Mouse (Mus musculus): ENCODE measurements at regions not wholly inside any gene's neighbourhood (a gene's known extent, or its start where the extent isn't known, plus 50 kb on each side); places are given as distances from the start of the nearest gene placed in this dataset.

DNA sequence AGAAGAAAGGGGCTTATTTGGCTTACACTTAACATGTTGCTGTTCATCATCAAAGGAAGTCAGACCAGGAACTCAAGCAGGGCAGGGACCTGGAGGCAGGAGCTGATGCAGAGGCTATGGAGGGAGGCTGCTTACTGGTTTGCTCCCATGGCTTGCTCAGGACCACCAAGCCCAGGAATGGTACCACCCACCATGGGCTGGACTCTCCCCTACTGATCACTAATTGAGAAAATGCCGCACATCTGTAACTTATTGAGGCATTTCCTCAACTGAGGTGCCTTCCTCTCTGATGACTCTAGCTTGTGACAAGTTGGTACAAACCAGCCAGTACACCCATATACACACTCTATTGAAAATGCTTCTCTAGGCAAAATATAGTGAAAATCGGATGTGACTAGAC, 138.9 kb upstream of the Krr1 start:
- H3K36me3 ChIP-seq (ENCODE audit: control insufficient read depth, insufficient read depth, low read length, poor library complexity, severe bottlenecking): no peaks in the 10 kb centered on the region
- no peaks in the 10 kb centered on the region; the same call in 1 of the 2 replicates for H3K27me3 ChIP-seq (ENCODE audit: control insufficient read depth, insufficient read depth, low read length, poor library complexity, severe bottlenecking)
- no peak for DNase-seq (ENCODE audit: low read depth, low spot score)

- no peak for DNase-seq (ENCODE audit: low read depth, low spot score)
- Histone ChIP-seq H3K27me3 (ENCODE audit: control insufficient read depth, insufficient read depth, low read length, poor library complexity, severe bottlenecking) (no peaks in the 10 kb centered on the region; the same call in 1 of the 2 replicates), H3K36me3 (ENCODE audit: control insufficient read depth, insufficient read depth, low read length, poor library complexity, severe bottlenecking) (no peaks in the 10 kb centered on the region)
Measured at GRCm38 (mm10) chr10:111834280-111834679, 138.2 kb upstream of the Krr1 start.

DNA sequence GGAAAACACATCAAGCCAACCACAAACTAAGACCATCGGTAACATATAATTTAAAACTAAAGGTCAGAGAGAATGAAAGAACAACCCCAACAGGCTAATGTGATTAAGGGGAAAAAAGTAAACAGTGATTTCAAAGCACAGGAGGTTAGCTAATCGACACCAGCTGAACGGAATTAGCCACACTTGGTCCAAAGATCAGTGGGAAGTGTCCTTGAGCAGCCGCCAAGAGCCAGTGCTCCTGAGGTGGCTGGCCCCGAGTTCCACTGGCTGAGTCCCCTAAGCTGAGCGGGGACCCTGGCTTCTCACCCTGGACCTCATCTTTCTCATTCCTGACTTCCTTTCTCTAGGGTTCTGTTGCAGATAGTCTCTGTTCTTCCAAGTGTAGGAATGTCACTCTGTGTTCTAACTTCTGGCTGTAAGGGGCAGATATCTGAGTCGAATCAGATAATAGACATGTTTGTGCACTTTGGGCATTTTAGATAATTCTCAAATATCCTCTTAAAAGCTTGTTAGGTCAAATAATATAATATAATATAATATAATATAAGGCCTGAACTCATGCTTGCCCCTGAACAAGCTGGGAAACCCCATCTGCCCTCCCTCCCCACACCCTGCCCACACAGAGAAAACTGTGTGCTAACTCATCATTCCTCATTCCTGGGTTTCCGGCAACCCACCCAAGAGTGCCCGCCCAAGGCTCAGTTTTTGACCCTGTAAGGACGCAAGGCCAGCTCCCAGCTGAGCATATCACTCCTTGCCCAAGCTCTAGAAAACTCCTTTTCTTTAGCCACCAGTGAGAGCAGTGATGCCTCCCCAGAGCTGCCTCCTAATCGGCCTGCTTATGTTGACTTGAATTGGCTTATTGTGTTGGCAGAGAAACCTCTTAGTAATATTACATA, 137.3 kb upstream of the Krr1 start:
- Histone ChIP-seq H3K27me3 (ENCODE audit: control insufficient read depth, insufficient read depth, low read length, poor library complexity, severe bottlenecking) (no peaks in the 10 kb centered on the region; the same call in 1 of the 2 replicates), H3K36me3 (ENCODE audit: control insufficient read depth, insufficient read depth, low read length, poor library complexity, severe bottlenecking) (no peaks in the 10 kb centered on the region)
- no peak for DNase-seq (ENCODE audit: low read depth, low spot score)

- H3K36me3 ChIP-seq (ENCODE audit: control insufficient read depth, insufficient read depth, low read length, poor library complexity, severe bottlenecking): no peaks in the 10 kb centered on the region
- no peak for DNase-seq (ENCODE audit: low read depth, low spot score)
- no peaks in the 10 kb centered on the region; the same call in 1 of the 2 replicates for H3K27me3 ChIP-seq (ENCODE audit: control insufficient read depth, insufficient read depth, low read length, poor library complexity, severe bottlenecking)
Measured at GRCm38 (mm10) chr10:111836191-111836590, 136.3 kb upstream of the Krr1 start.

DNA sequence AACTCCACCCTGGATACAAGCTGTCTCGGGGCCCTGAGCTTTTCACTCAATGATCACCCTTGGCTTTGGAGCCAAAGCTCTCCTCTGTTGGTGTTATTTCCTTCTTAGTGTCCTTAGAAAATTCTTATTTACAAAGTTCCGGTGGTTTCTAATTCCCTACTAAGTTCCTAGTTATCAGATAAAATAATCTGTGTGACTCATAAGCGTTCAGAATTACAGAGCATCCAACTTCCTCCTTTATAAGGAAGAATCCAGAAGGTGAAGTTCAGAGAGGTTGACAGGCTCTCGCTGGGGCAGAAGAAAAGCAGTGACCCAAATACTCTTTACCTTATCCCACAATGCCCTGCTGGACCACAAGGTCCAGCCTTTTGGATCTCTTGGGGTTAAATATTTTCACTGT, 135.7 kb upstream of the Krr1 start:
- no peak for DNase-seq (ENCODE audit: low read depth, low spot score)
- H3K27me3 ChIP-seq (ENCODE audit: control insufficient read depth, insufficient read depth, low read length, poor library complexity, severe bottlenecking): no peaks in the 10 kb centered on the region; the same call in 1 of the 2 replicates

DNA sequence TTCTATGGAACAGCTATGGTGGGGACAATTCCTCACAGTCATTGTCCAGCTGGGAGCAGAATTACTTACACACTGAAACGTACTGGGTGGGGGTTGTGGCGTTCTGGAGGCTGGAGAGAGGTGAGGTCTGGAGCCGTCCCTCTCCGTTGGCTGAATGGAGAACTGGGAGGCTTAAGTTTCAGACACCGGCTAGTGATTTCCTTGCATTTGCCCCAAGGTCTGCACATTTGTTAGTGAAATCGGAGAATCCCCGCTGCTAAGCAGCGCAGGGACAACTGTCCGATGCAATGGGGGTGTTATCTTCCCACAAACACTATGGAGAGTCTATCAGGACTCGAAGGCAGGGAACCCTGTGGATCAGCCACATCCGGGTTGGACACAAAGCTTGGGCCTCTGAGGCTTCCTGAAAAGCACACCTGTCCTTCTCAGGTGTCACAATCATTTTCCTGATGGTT, 130.1 kb upstream of the Krr1 start:
- Histone ChIP-seq H3K36me3 (ENCODE audit: control insufficient read depth, insufficient read depth, low read length, poor library complexity, severe bottlenecking) (no peaks in the 10 kb centered on the region), H3K27me3 (ENCODE audit: control insufficient read depth, insufficient read depth, low read length, poor library complexity, severe bottlenecking) (no peaks in the 10 kb centered on the region)
- DNase-seq (ENCODE audit: low read depth, low spot score): no peak

More for the DNA sequence above, 135.7 kb upstream of the Krr1 start:
- no peaks in the 10 kb centered on the region for H3K36me3 ChIP-seq (ENCODE audit: control insufficient read depth, insufficient read depth, low read length, poor library complexity, severe bottlenecking)

- H3K27me3 ChIP-seq (ENCODE audit: control insufficient read depth, insufficient read depth, low read length, poor library complexity, severe bottlenecking): no peaks in the 10 kb centered on the region
- DNase-seq (ENCODE audit: low read depth, low spot score): no peak
- no peaks in the 10 kb centered on the region for H3K36me3 ChIP-seq (ENCODE audit: control insufficient read depth, insufficient read depth, low read length, poor library complexity, severe bottlenecking)
Measured at GRCm38 (mm10) chr10:111842896-111843295, 129.6 kb upstream of the Krr1 start.

GRCm38 (mm10) chr10:111843301-111843700, 129.2 kb upstream of the Krr1 start:
- Histone ChIP-seq H3K27me3 (ENCODE audit: control insufficient read depth, insufficient read depth, low read length, poor library complexity, severe bottlenecking) (no peaks in the 10 kb centered on the region), H3K36me3 (ENCODE audit: control insufficient read depth, insufficient read depth, low read length, poor library complexity, severe bottlenecking) (no peaks in the 10 kb centered on the region)
- no peak for DNase-seq (ENCODE audit: low read depth, low spot score)

DNA sequence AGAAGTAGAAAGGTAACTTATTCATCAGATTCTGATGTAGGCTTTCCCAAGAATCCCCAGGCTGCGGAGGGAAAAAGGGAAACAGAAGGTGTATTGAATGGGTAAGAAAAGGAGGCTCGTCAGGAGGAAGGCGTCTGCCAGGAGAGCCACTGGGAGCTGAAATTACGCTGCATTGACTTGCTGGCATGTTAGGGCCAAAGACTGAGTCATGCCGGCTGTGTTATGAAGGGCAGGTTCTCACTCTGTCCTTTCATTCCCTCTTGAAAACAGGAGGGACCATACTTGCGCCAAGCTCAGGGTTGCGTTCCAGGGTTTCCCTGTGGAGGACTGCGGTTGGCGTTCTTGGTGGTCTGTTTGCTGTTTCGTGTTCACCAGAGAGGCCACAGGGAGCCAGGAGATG, 128.3 kb upstream of the Krr1 start:
- Histone ChIP-seq H3K27me3 (ENCODE audit: control insufficient read depth, insufficient read depth, low read length, poor library complexity, severe bottlenecking) (no peaks in the 10 kb centered on the region), H3K36me3 (ENCODE audit: control insufficient read depth, insufficient read depth, low read length, poor library complexity, severe bottlenecking) (no peaks in the 10 kb centered on the region)
- DNase-seq (ENCODE audit: low read depth, low spot score): no peak

DNA sequence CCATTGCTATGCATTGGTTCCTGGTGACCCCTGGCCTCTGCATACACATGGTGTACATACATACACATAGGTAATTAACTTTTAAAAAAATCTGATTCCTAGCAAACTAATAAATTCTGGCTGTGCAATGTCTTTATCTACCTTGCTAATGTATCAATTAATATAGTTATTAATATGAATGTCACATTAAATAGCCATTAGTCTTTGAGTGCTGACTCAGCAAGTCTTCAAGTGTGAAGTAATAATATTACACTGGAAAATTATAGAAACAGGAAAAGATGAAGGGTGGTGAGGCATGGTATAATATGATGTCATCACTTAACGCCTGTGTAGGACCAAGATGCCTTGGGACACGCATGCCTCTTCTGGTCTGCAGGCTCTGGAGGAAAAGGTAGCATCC, 126.5 kb upstream of the Krr1 start:
- Histone ChIP-seq H3K36me3 (ENCODE audit: control insufficient read depth, insufficient read depth, low read length, poor library complexity, severe bottlenecking) (no peaks in the 10 kb centered on the region), H3K27me3 (ENCODE audit: control insufficient read depth, insufficient read depth, low read length, poor library complexity, severe bottlenecking) (no peaks in the 10 kb centered on the region)
- no peak for DNase-seq (ENCODE audit: low read depth, low spot score)

DNA sequence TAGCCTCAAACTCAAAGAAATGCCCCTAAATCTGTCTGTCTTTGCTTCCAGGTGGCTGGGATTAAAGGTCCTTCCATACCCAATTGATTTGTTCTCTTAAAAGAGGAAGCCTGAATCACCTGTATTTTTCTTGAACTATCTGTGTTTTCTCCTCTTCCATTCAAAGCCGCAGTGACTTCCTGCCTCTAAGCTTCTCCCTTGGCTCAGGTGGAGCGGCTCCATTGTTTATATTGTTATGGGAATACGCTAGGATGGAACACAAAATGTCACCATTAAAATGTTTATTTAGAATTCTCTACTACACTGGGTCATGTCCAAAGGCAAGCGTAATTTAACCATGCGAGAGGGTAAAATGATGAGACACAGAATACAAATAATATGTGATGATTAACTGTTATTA, 118.2 kb upstream of the Krr1 start:
- DNase-seq (ENCODE audit: low read depth, low spot score): no peak
- H3K27me3 ChIP-seq (ENCODE audit: control insufficient read depth, insufficient read depth, low read length, poor library complexity, severe bottlenecking): no peaks in the 10 kb centered on the region
- H3K36me3 ChIP-seq (ENCODE audit: control insufficient read depth, insufficient read depth, low read length, poor library complexity, severe bottlenecking): no peaks in the 10 kb centered on the region

GRCm38 (mm10) chr10:111855496-111855895, 117.0 kb upstream of the Krr1 start:
- DNase-seq (ENCODE audit: low read depth, low spot score): no peak
- no peaks in the 10 kb centered on the region for H3K36me3 ChIP-seq (ENCODE audit: control insufficient read depth, insufficient read depth, low read length, poor library complexity, severe bottlenecking)

DNA sequence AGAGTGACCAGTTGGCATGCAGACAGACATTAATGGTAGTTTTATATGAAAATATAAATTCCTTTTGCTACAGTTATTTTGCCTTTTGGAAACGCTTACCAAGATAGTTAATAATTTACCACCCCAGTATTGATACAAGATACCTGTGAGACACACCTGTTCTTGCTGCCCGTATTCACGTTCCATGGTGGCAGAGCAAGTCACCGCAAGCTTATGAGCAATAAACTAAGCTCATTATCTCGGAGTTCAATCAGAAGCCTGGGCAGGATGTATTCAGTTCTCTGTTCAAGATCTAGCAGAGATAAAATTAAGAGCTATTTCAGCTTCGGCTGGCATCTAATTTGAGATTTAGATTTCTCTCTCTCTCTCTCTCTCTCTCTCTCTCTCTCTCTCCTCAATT, 114.1 kb upstream of the Krr1 start:
- H3K27me3 ChIP-seq (ENCODE audit: control insufficient read depth, insufficient read depth, low read length, poor library complexity, severe bottlenecking): no peaks in the 10 kb centered on the region
- no peak for DNase-seq (ENCODE audit: low read depth, low spot score)

More at GRCm38 (mm10) chr10:111855496-111855895, 117.0 kb upstream of the Krr1 start:
- H3K27me3 ChIP-seq (ENCODE audit: control insufficient read depth, insufficient read depth, low read length, poor library complexity, severe bottlenecking): no peaks in the 10 kb centered on the region

GRCm38 (mm10) chr10:111865286-111865830, 107.1 kb upstream of the Krr1 start:
- no peaks in the 10 kb centered on the region for H3K27me3 ChIP-seq (ENCODE audit: control insufficient read depth, insufficient read depth, low read length, poor library complexity, severe bottlenecking)
- H3K36me3 ChIP-seq (ENCODE audit: control insufficient read depth, insufficient read depth, low read length, poor library complexity, severe bottlenecking): no peaks in the 10 kb centered on the region
- no peak for DNase-seq (ENCODE audit: low read depth, low spot score)

More for the DNA sequence above, 114.1 kb upstream of the Krr1 start:
- no peaks in the 10 kb centered on the region for H3K36me3 ChIP-seq (ENCODE audit: control insufficient read depth, insufficient read depth, low read length, poor library complexity, severe bottlenecking)

DNA sequence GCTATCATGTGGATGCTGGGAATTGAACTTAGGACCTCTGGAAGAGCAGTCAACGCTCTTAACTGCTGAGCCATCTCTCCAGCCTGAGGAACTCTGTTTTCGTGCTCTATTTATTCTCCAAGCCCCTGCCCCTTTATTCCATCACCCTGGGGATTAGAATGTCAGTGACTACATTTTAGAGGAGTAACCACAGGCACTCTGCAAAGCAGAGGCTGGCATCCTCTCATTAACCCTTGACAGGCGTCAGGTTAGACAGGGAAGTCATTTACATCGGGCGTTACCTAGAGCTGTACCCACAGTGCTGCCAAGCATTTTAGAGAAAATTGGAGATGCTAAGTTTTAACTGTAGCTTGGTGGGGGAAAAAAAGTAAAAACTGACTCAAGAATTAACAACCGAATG, 105.4 kb upstream of the Krr1 start:
- DNase-seq (ENCODE audit: low read depth, low spot score): no peak
- Histone ChIP-seq H3K27me3 (ENCODE audit: control insufficient read depth, insufficient read depth, low read length, poor library complexity, severe bottlenecking) (no peaks in the 10 kb centered on the region), H3K36me3 (ENCODE audit: control insufficient read depth, insufficient read depth, low read length, poor library complexity, severe bottlenecking) (no peaks in the 10 kb centered on the region)

Measured in splenic B cell, adult 2 months (primary cell).